ENCODE assay signal across 8 mouse cellular contexts in the genomic region with DNA sequence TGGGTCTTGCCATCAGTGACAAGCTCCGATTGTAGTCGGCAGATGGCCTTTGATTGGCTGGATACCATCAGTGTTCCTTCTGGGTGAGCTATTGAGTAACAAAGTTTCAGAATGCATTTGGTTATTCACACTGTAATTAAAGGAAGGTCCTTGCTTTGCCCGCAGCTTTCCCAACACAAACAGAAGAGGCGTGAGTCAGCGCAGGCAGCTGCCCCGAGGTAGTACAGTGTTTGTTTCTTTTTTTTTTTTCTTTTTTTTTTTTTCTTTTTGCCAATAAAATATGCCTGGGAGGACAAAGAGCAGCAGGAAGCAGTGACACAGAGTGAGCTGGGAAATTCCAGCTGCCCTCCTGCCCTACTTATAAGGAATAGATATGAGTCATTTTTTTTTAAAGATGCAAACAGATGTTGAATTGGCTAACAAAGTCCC.
DNase-seq lines count a peak whose midpoint lies in the region; ATAC-seq lines count a peak whose summit lies in the region.
"Had no signal": no experiment of that assay in that cellular context is flagged by ENCODE, and none has a peak within 500 bp of the region (broad histone marks: within the 10 kb centered on the region; RNA-seq: fewer than 3 reads in every experiment).

No protein-coding gene starts in this region.

- no peaks in the 10 kb centered on the region for H3K79me2 ChIP-seq in macrophage (ENCODE audit: inconsistent target)

- ATAC-seq in common myeloid progenitor, adult 5-6 weeks (replicated peaks; ENCODE audit: low read depth, poor library complexity, severe bottlenecking) = peak; percentile 21; the same call in 1 of the 2 replicates
- ATAC-seq in activated CD4-positive, CD25-positive, alpha-beta regulatory T cell, adult 4 months = no peak
- no peak for ATAC-seq in erythroid progenitor cell, adult 5-6 weeks (replicated peaks; ENCODE audit: low FRiP score, poor library complexity, severe bottlenecking)

- H3K36me3 ChIP-seq in macrophage (ENCODE audit: inconsistent target) = no peaks in the 10 kb centered on the region
- H3K36me3 ChIP-seq: limb, embryonic 13.5 days had no signal

- peak; percentile 66 for DNase-seq in ovary, adult 18-20 months (ENCODE audit: low spot score)
- no peak for DNase-seq in ovary, postnatal 10 days (ENCODE audit: low spot score)
- DNase-seq in kidney, adult 9 months = peak; percentile 75

- 0 out of 2 replicates have a peak overlapping the region, but pooled peaks have one; percentile 17 for H3K27ac ChIP-seq in macrophage
- H3K27ac ChIP-seq: limb, embryonic 13.5 days had no signal

- H3K4me3 ChIP-seq in macrophage (ENCODE audit: inconsistent target) = no peak overlapping the region
- H3K4me3 ChIP-seq: limb, embryonic 13.5 days had no signal

- WGBS in macrophage (ENCODE audit: missing documents) = 19% methylated on average over 6 of the region's 6 CpGs
